Mouse (Mus musculus) neural tube, postnatal 0 days (tissue): Measurements from ENCODE around the gene Ddx56. TPM values are rescaled to one million over a fixed set of nuclear protein-coding genes. Genes with fewer than 3 reads are reported as not detected.

Experiments
- polyA plus RNA-seq: library from polyadenylated mRNA; unstranded; fragments of >200 nt; fragmentation: Nextera tagmentation; extraction: Ambion mirVana; gene quantifications from 2 replicates; pipeline ENCODE4 v1.2.1, GENCODE M21; 2015

Ddx56 gene
- 63.5 and 66.3 TPM in 2 replicates for polyA plus RNA-seq

DNA sequence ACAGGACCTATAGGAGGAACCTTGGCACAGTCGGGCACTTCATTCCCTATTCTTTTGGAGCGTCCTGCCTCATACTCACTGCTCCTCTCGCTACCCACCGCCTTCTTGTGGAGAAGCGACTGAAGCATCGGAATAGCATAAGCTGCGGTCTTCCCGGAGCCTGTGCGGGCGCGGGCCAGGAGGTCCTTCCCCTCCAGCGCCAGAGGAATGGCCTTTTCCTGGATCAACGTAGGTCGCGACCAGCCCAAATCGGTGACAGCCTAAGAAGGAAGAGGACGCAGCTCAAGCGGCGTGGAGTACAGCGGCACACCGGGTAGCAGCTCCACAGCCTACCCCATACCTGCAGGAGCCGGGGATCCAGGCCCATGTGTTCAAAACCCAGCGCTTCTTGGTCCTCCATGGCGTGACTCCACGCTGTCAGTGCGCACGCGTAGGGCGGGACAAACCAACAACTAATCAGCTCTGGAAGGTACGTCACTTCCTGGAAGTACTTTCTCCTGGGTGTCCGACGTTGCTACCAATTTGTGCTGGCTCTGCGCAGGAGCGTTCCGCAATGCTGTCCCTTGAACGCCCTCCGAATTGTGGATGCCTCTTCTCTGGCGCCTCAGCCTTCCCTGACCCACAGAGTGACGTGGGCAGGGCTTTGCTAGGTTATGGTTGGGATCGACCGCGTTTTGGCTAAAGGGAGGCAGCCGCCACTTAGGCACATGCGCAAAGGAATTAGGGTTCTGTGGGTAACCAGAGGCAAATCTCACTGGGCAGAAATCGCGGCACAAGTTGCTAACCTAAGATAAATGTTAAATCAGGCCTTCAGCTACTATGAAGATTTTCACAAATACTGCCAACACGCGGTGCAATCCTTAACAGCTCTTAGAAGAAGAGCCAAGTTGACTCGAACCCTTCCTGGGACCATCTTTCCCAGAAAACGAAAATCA lies at the start of gene Ddx56:
Gene Ddx56 (minus strand): TSS at position 453 of the 935 bp plus-strand sequence.

DNA sequence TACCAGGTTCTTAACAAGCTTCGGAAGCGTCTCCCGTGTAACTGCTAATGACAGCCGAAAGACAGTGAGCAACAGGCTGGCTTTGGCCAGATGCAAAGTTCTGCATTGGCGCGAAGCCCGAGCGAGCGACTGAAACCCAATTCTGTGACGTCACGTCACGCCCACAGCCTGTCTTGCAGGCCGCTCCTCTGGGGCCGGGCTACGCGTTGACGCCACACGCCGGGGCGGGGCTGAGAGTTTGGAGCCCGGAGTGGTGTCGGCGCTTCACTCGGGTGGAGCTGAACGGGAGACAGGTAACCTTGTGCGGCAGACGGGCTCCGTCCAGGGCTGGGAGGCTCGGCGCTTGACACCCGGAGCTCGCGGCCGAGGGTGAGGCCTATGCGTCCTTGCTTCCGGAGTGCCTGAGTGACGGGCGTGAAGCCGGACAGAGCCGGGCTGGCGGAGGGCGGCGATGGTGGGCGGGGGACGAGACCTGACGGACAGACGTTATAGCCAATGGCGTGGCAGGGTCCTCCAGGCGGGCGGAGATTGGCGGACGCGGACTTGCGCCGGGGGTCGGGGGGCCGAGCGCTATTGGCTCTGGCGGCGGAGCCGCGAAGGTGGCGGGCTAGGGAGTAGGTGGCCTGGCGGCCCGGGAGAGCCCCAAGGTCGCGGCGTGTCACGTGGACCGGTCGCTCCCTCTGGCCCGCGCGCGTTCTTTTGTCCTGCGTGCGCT lies 24.0 kb upstream of the Ddx56 start, which contains the start of gene Ogdh:
Gene Ogdh (plus strand): TSS at position 233 of the 715 bp plus-strand sequence.

DNA sequence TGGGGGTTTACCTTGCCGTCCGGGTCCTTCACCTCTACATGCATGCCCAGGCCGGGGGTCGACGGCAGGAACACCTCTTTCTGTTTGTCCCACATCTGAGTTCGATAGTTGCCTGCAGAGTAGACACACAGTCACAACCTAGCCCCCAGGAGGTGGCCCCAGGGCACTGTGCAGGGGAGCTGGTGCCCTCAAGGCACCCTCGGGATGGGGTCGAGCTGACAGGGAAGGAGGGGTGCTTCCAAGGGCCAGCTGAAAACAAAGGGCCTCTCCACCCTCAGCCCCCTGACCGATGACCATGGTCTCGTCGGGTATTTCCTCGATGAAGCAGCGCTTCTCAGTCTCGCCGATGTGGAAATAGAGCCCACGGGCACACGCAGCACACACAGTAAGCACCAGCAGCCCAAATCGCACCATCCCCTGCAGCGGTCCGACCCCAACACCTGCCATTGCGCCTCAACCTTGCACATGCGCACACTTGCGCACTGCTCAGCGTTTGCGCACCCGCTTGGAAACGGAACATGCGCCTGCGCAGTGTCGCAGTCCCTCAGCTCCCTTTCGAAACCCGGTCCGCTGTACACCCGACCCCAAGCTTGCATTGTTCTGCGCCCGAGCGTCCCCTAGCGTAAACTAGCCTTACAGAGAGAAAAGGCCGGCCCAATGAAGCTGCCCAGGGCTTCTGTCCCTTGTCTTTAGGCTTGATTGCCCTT lies 7.0 kb upstream of the Ddx56 start, which contains the start of gene Tmed4:
Gene Tmed4 (minus strand): TSS at position 484 of the 707 bp plus-strand sequence.

DNA sequence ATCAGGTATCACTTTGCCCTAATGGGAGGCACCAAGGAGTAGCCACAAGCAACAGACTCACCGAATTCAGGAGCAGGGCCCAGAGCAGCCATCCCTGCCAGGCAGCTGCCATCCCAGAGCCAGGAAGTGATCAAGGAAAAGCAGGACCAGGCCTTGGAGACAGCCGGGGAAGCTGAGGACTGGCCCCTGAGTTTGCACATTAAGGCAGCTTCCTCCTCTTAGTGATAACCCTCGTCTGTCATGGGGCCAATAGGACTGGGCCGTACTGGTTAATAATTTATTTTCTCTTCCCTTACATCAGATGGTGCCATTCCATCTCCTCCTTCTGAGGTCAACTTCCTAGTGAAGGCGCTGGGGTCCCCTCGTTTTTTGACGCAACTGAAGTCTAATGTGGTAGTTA lies 37.6 kb downstream of the Ddx56 start, which contains the start of gene Npc1l1:
Gene Npc1l1 (minus strand): TSS at position 132 of the 400 bp plus-strand sequence.

Other genes starting within 250 kb of the Ddx56 start
- 173 and 185 TPM in 2 replicates for gene Camk2b, start 201.4 kb downstream of the Ddx56 start, polyA plus RNA-seq
- 0.54 and 0.66 TPM in 2 replicates for gene A730071L15Rik, start 67.7 kb downstream of the Ddx56 start, polyA plus RNA-seq
- 56.5 and 60.7 TPM in 2 replicates for gene Nudcd3, start 67.4 kb downstream of the Ddx56 start, polyA plus RNA-seq
- 0.03 TPM in 1 of 2 replicates, not detected in the other for gene Npc1l1, start 37.6 kb downstream of the Ddx56 start, polyA plus RNA-seq
- gene Tmed4, start 7.1 kb upstream of the Ddx56 start, polyA plus RNA-seq: 97.4 and 102 TPM in 2 replicates
- gene Ogdh, start 23.9 kb upstream of the Ddx56 start, polyA plus RNA-seq: 103 and 113 TPM in 2 replicates
- gene Zmiz2, start 121.3 kb upstream of the Ddx56 start, polyA plus RNA-seq: 31.1 and 33.3 TPM in 2 replicates
- gene Ppia, start 147.7 kb upstream of the Ddx56 start, polyA plus RNA-seq: 5,012 and 5,631 TPM in 2 replicates
- gene H2afv, start 176.7 kb upstream of the Ddx56 start, polyA plus RNA-seq: 149 and 163 TPM in 2 replicates
- 17.7 and 19.8 TPM in 2 replicates for gene Purb, start 208.1 kb upstream of the Ddx56 start, polyA plus RNA-seq